Mouse (Mus musculus) MEL (cell line): ENCODE data around the gene Klrb1c. TPM values are rescaled to one million over a fixed set of nuclear protein-coding genes. Genes with fewer than 3 reads are reported as not detected.

Experiments
- DNase-seq: peaks from one replicate; pipeline ENCODE4 v3.0.0; 2011; ENCODE audit warnings: low read depth, low spot score
- H3K27ac ChIP-seq: 2 replicates; pipeline ENCODE4 v1.5.1; 2012; ENCODE audit warnings: low read depth, mild to moderate bottlenecking, control low read depth, low read length, moderate library complexity; ENCODE audit not compliant: control insufficient read depth
- H3K27me3 ChIP-seq, 2 experiments: fragments of 150-350 bp in 1 of 2; sonication (generic) in 1 of 2; 2 replicates each; pipeline ENCODE4 v1.6.1; 2012; ENCODE audit warnings: low read length in 2 of 2, mild to moderate bottlenecking in 2 of 2, improper control_type of control experiment in 1 of 2, moderate library complexity in 1 of 2; ENCODE audit not compliant: insufficient read depth in 2 of 2, control insufficient read depth in 1 of 2
- H3K36me3 ChIP-seq, 2 experiments: 2 replicates each; pipeline ENCODE4 v1.6.1; 2012 to 2014; ENCODE audit warnings: low read length in 2 of 2, improper control_type of control experiment in 1 of 2, inconsistent platforms in 1 of 2, mild to moderate bottlenecking in 1 of 2; ENCODE audit not compliant: insufficient read depth in 2 of 2, control insufficient read depth in 1 of 2
- H3K4me1 ChIP-seq, 2 experiments: fragments of 150-350 bp in 1 of 2; sonication (generic) in 1 of 2; 2 replicates each; pipeline ENCODE4 v1.6.1; 2012; ENCODE audit warnings: low read length in 2 of 2, improper control_type of control experiment in 1 of 2, mild to moderate bottlenecking in 1 of 2; ENCODE audit not compliant: insufficient read depth in 2 of 2, control insufficient read depth in 1 of 2
- H3K4me3 ChIP-seq, 2 experiments: fragments of 150-350 bp in 1 of 2; sonication (generic) in 1 of 2; 2 replicates each; pipeline ENCODE4 v1.5.1; 2012; ENCODE audit warnings: low read depth in 2 of 2, low read length in 2 of 2, mild to moderate bottlenecking in 2 of 2, moderate library complexity in 2 of 2, control low read depth in 1 of 2, improper control_type of control experiment in 1 of 2; ENCODE audit not compliant: control insufficient read depth in 1 of 2, insufficient read depth in 1 of 2
- H3K79me2 ChIP-seq: 2 replicates; pipeline ENCODE4 v1.6.1; 2012; ENCODE audit warnings: mild to moderate bottlenecking, low read length, moderate library complexity; ENCODE audit not compliant: control insufficient read depth, poor library complexity, insufficient read depth
- H3K9ac ChIP-seq: 2 replicates; pipeline ENCODE4 v1.6.1; 2012; ENCODE audit warnings: low read depth, mild to moderate bottlenecking, control low read depth, low read length, moderate library complexity; ENCODE audit not compliant: control insufficient read depth, poor library complexity, severe bottlenecking
- H3K9me3 ChIP-seq: fragments of 150-350 bp; sonication (generic); replicated peaks from 2 replicates; pipeline ENCODE4 v1.6.1; 2012; ENCODE audit warnings: mild to moderate bottlenecking, low read length, improper control_type of control experiment, moderate library complexity; ENCODE audit not compliant: insufficient read depth
- ETS1 ChIP-seq: IDR thresholded peaks from 2 replicates; pipeline ENCODE4 v1.6.1; 2012; ENCODE audit warnings: low read depth, mild to moderate bottlenecking, inconsistent platforms, low read length, improper control_type of control experiment, moderate library complexity
- GATA1 ChIP-seq: IDR thresholded peaks from 2 replicates; pipeline ENCODE4 v1.6.1; 2011; ENCODE audit warnings: low read depth, low read length, improper control_type of control experiment
- MAFK ChIP-seq: IDR thresholded peaks from 2 replicates; pipeline ENCODE4 v1.6.1; 2011; ENCODE audit warnings: low read depth, mild to moderate bottlenecking, low read length, improper control_type of control experiment, borderline replicate concordance
- POLR2A ChIP-seq, 2 experiments: IDR thresholded peaks; 2 replicates each; pipeline ENCODE4 v1.6.1; 2011 to 2012; ENCODE audit warnings: low read length in 2 of 2, mild to moderate bottlenecking in 2 of 2, control low read depth in 1 of 2, improper control_type of control experiment in 1 of 2, low read depth in 1 of 2, moderate library complexity in 1 of 2; ENCODE audit not compliant: control insufficient read depth in 1 of 2, insufficient read depth in 1 of 2, poor library complexity in 1 of 2
- POLR2AphosphoS2 ChIP-seq: IDR thresholded peaks from 2 replicates; pipeline ENCODE4 v1.6.1; 2011; ENCODE audit warnings: low read length, improper control_type of control experiment
- RCOR1 ChIP-seq: IDR thresholded peaks from 2 replicates; pipeline ENCODE4 v1.6.1; 2012; ENCODE audit warnings: low read depth, mild to moderate bottlenecking, inconsistent platforms, low read length, improper control_type of control experiment
- ZMIZ1 ChIP-seq: IDR thresholded peaks from 2 replicates; pipeline ENCODE4 v1.6.1; 2012; ENCODE audit warnings: low read depth, mild to moderate bottlenecking, inconsistent platforms, low read length, improper control_type of control experiment, moderate library complexity
- ZNF384 ChIP-seq: IDR thresholded peaks from 2 replicates; pipeline ENCODE4 v1.6.1; 2012; ENCODE audit warnings: low read depth, mild to moderate bottlenecking, inconsistent platforms, low read length, improper control_type of control experiment
- polyA plus RNA-seq, 2 experiments: library from polyadenylated mRNA; stranded (reverse) in 1 of 2; unstranded in 1 of 2; fragments of >175 nt in 1 of 2; fragments of >200 nt in 1 of 2; gene quantifications; 2 replicates each; pipeline versions ENCODE4 v1.2.1 to v1.2.4; 2012; ENCODE audit warnings: low replicate concordance in 2 of 2, low read depth in 1 of 2; ENCODE audit not compliant: insufficient read length in 2 of 2, insufficient read depth in 1 of 2, missing spikeins in 1 of 2
- total RNA-seq: library from RNA; depleted of rRNA; stranded (reverse); fragments of 300-350 nt; gene quantifications from 2 replicates; pipeline ENCODE4 v1.2.3, GENCODE M21; 2012; rRNA removed

The Klrb1c gene
- total and polyA plus RNA-seq, 3 experiments = not detected

DNA sequence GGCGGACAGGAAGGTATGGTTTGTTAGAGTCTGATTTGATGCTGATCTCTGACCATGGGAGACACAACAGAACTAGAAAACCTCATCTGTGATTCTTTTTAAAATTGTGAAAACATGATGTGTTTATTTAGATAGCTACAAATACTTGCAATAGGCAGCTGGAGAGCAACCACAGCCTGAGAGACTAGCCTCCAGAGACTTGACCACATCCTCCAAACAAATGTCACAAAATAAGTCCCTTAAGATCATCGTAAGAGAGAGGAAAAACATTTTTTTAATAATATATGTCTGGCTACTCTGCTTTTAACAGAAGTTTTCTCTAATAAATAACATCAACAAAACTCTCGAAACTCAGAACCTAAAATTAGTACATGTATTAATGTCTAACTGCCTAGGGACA lies 57.0 kb downstream of the Klrb1c start:
- H3K9me3 ChIP-seq = no peaks in the 10 kb centered on the region
- no peaks in the 10 kb centered on the region for H3K79me2 ChIP-seq
- no peak overlapping the region for H3K4me3 ChIP-seq
- H3K27me3 ChIP-seq = no peaks in the 10 kb centered on the region
- no peak overlapping the region for H3K9ac ChIP-seq
- TF ChIP-seq MAFK (no peak), POLR2A (IDR thresholded peaks at IDR 0.05; ENCODE audit: control insufficient read depth in 1 of 2, insufficient read depth in 1 of 2, low read depth in 1 of 2, low read length in 2 of 2, poor library complexity in 1 of 2) (no peak), ETS1 (no peak), ZMIZ1 (no peak), POLR2AphosphoS2 (no peak), RCOR1 (no peak), ZNF384 (no peak), GATA1 (no peak)
- H3K4me1 ChIP-seq = no peaks in the 10 kb centered on the region
- H3K27ac ChIP-seq = no peak overlapping the region
- no peak for DNase-seq
- H3K36me3 ChIP-seq = no peaks in the 10 kb centered on the region

Other genes with a start within 250 kb of the Klrb1c start
- 0.08 and 0.10 TPM in 2 replicates for gene A2ml1, start 207.6 kb downstream of the Klrb1c start, total RNA-seq
- gene A2ml1, start 207.6 kb downstream of the Klrb1c start, polyA plus RNA-seq = under 1 TPM in 1 of 2 experiments, not detected in 1; 0.25 TPM
- not detected in 2 replicates for gene Klrb1a, start 165.7 kb downstream of the Klrb1c start, total RNA-seq
- gene Klrb1a, start 165.7 kb downstream of the Klrb1c start, polyA plus RNA-seq = not detected
- not detected in 2 replicates for gene Clec2h, start 126.8 kb downstream of the Klrb1c start, total RNA-seq
- gene Clec2h, start 126.8 kb downstream of the Klrb1c start, polyA plus RNA-seq = not detected
- not detected in 2 replicates for gene Klrb1, start 66.2 kb downstream of the Klrb1c start, total RNA-seq
- gene Klrb1, start 66.2 kb downstream of the Klrb1c start, polyA plus RNA-seq = not detected
- gene Gm44511, start 37.1 kb upstream of the Klrb1c start, total RNA-seq = not detected in 2 replicates
- not detected for gene Gm44511, start 37.1 kb upstream of the Klrb1c start, polyA plus RNA-seq
- not detected in 2 replicates for gene Klrb1b, start 37.1 kb upstream of the Klrb1c start, total RNA-seq
- gene Klrb1b, start 37.1 kb upstream of the Klrb1c start, polyA plus RNA-seq = not detected
- gene Clec2i, start 98.4 kb upstream of the Klrb1c start, total RNA-seq = not detected in 2 replicates
- gene Clec2i, start 98.4 kb upstream of the Klrb1c start, polyA plus RNA-seq = not detected
- gene BC035044, start 101.9 kb upstream of the Klrb1c start, total RNA-seq = not detected in 2 replicates
- gene BC035044, start 101.9 kb upstream of the Klrb1c start, polyA plus RNA-seq = not detected
- not detected in 2 replicates for gene Clec2g, start 145.2 kb upstream of the Klrb1c start, total RNA-seq
- gene Clec2g, start 145.2 kb upstream of the Klrb1c start, polyA plus RNA-seq = under 1 TPM in 1 of 2 experiments, not detected in 1; 0.04 TPM